Mouse (Mus musculus) v-Abl transformed pro-B cells (cell line): ENCODE measurements at regions not wholly inside any gene's neighbourhood (a gene's known extent, or its start where the extent isn't known, plus 50 kb on each side); places are given as distances from the start of the nearest gene placed in this dataset.

ENCODE experiments used
- in situ Hi-C, 2 experiments: fragments of 400-800 bp; cut with MboI; formaldehyde crosslinking; loops; one replicate each; pipeline ENCODE4 v1.15.1; 2025; ENCODE audit not compliant: unreplicated experiment in 2 of 2

DNA sequence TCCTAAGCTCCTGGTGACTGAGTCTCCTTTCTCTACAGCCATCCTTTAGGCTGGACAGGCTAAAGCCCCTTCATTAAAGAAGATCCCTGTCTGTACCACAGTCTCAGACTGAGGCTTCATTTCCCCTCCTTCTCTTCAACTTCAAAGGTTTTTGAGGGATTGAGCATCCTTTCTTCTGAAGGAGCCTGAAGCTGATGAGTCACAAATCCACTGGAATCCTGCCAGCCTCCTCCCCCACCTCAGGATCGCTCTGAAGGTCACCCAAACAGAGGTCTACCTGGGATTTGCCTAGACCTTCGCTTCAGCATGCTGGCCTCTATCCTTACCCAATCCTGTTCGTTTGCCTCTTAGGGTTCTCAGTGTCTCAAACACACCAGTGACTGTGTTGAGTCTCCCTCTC is 57.7 kb upstream of the Ror1 start:
- in situ Hi-C loops: loop anchor here in 1 of 2 experiments (25.0 kb wide), 1 partner anchor 499 kb away; no protein-coding TSS in a partner anchor

DNA sequence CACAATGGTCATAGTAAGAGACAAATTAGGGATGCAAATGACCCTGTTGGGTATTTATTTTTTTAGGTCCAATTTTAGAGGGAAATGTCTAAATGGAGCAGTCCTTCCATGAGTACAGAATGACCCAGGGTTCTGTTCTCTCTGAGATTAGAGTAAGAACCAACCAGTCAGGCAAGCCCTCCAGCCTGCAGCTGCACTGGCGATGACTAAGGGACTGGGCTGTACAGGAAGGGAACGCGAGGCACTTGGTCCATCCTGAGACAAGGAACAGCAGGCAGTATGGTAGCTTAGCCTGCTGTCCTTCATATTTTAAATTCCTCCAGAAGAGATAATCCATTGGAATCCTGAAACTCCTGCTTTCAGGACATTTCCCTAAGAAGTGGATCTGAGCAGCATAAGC is 55.9 kb upstream of the Ror1 start:
- in situ Hi-C loops: loop anchor here in 1 of 2 experiments (25.0 kb wide), 1 partner anchor 498 kb away; no protein-coding TSS in a partner anchor

DNA sequence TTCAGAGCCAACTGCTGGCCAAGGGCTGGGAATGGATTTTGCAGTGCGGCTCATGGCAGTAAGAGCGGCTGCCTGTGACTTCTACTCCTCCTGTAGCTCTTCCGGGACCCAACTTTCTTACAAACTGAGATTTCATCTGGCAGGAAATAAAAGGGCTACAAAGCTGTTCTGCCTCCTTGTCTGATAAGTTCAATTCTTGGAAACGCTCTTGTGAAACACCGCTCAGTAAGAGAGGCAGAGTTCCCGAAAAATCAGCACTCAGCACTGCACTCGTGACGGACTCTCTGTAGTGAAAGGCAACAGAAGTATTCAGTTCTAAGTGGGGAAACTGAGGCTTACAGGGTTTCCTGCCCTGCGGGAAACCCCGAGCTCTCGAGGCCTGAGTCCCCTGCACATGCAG is 53.6 kb upstream of the Ror1 start:
- in situ Hi-C loops: loop anchor here in 1 of 2 experiments (25.0 kb wide), 1 partner anchor 495 kb away; no protein-coding TSS in a partner anchor

DNA sequence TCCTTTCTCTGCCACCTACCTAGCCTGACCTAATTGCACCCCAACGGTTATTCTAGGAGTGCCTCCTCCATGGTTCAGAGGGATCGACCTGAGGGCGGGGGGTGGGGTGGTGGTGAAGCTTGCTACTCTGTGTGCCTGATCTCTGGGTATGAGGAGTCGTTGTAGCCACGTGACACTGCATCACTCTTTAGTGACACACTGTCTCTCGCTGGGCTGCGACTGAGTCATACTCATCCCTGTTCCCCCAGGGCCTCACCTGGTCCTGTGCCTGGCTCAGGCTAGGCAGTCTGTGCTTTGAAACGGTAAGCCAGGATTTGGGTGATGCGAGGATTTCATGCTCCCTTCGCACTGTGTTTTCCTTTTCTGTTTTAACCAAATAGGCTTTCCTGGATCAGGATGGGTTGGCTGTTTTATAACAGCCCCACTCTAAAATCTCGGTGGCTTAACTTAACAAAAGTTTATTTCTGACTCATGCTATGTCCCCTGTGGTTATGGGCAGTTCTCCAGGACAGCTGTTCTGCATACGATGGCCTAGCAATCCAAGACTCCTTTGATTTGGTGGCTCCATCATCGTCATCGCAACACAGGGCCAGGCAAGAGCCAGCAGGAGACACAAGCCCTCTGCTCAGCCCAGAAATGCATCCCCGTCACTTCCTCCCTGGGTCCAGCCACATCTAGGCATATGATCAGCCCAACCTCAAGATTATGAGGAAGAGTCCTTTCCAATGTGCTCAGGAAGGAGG is 50.3 kb upstream of the Ror1 start:
- in situ Hi-C loops: loop anchor here in 1 of 2 experiments (25.0 kb wide), 1 partner anchor 492 kb away; no protein-coding TSS in a partner anchor
